13 mouse cellular contexts compared by ENCODE assay signal in the genomic region with DNA sequence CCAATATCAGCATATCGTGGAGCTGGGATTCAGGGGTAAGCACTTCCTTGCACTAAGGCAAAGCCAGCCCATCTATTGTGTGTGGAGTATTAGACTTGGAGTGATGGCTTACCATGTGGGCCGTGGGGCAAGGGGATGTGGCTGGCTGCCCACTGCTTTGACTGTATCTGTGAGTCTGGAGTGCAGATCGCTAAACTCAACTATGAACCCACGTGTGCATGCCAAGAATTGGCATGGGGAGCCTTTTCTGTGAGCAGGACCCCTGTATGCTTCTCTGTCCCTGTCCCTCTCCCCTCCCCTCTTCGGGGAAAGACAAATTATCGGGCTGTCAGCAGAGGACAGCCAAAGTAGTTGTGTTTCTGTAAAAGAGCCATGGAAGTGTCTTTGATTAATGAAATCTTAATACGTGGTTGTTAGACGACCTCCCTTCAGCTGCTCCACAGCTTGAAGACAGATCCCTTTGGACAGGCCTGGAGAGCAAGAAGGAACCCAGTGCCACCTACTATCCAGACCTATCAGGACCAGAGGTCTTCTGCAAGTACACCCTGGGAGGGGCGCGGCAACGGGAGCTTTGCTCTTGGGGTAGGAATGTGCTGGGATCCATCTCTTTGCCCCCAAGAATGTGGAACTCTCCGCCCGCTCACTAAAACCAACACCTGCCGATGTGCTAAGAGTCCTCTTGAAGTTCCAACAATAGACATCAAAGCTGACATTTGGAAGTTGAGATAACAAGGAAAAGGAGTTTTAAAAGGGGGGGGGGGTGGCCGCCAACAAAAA. TPM values are rescaled to one million over a fixed set of nuclear protein-coding genes. Genes with fewer than 3 reads are reported as not detected.
DNase-seq lines count a peak whose midpoint lies in the region; ATAC-seq and TF ChIP-seq lines count a peak whose summit lies in the region.
"Had no signal": no experiment of that assay in that cellular context is flagged by ENCODE, and none has a peak within 500 bp of the region (broad histone marks: within the 10 kb centered on the region; RNA-seq: fewer than 3 reads in every experiment).

No protein-coding gene starts in this region.

- peaks cover 10% of the 10 kb centered on the region; the same call in 1 of the 2 replicates for H3K27me3 ChIP-seq in heart, embryonic 12.5 days (replicated peaks)
- H3K27me3 ChIP-seq in lung, embryonic 14.5 days (ENCODE audit: insufficient read depth, low read length) = peaks cover 5% of the 10 kb centered on the region

- H3K4me1 ChIP-seq in heart, embryonic 12.5 days (replicated peaks) = peaks cover 21% of the 10 kb centered on the region
- H3K4me1 ChIP-seq in lung, embryonic 14.5 days (ENCODE audit: insufficient read depth) = no peaks in the 10 kb centered on the region; the same call in 1 of the 2 replicates
- H3K4me1 ChIP-seq in ES-E14 (ENCODE audit: control insufficient read depth in 2 of 2, insufficient read depth in 2 of 2, low read length in 2 of 2, poor library complexity in 1 of 2) = no peaks in the 10 kb centered on the region

- TF ChIP-seq CTCF in lung, embryonic 14.5 days (IDR thresholded peaks at IDR 0.05; ENCODE audit: low read depth) = no peak
- no peak for TF ChIP-seq CTCF in brain, embryonic 14.5 days (IDR thresholded peaks at IDR 0.05; ENCODE audit: borderline replicate concordance, extremely low read depth, insufficient read depth, insufficient read length)

- H3K27ac ChIP-seq in heart, embryonic 12.5 days (ENCODE audit: poor library complexity, severe bottlenecking) = no peak overlapping the region
- H3K27ac ChIP-seq in lung, embryonic 14.5 days (ENCODE audit: low read depth) = no peak overlapping the region
- H3K27ac ChIP-seq in ES-E14 (ENCODE audit: insufficient read depth, low read depth, low read length, poor library complexity, severe bottlenecking) = no peak overlapping the region; the same call in 1 of the 2 replicates

- DNase-seq in heart, adult 9 months (ENCODE audit: low spot score in 2 of 2) = no peak
- DNase-seq in lung, embryonic 14.5 days = peak; percentile 51
- no peak for DNase-seq in lung, postnatal 36 days
- peak; percentile 9 for DNase-seq in ES-E14 (ENCODE audit: low read depth, low spot score)
- peak; percentile 64 for DNase-seq in brain, embryonic 14.5 days (ENCODE audit: low read depth)
- no peak for DNase-seq in adrenal gland, adult 18-20 months (ENCODE audit: low spot score in 2 of 2)
- DNase-seq: cerebellum, postnatal 36 days; gastrocnemius, postnatal 10 days; right cerebral cortex, postnatal 4 days; thymus, postnatal 25 days had no signal

- no peak for ATAC-seq in heart, embryonic 12.5 days (ENCODE audit: insufficient number of reproducible peaks, low FRiP score)
- ATAC-seq in lung, embryonic 14.5 days (ENCODE audit: insufficient read depth) = peak; percentile 66; the same call in 1 of the 2 replicates
- ATAC-seq: CD4-positive, CD25-positive, alpha-beta regulatory T cell, adult 4 months; intestine, embryonic 16.5 days had no signal

- H3K4me3 ChIP-seq in heart, embryonic 12.5 days = no peak overlapping the region
- H3K4me3 ChIP-seq in lung, embryonic 14.5 days (ENCODE audit: low read depth, low read length) = no peak overlapping the region
- H3K4me3 ChIP-seq in ES-E14 (ENCODE audit: insufficient read depth in 1 of 2, low read depth in 1 of 2, low read length in 2 of 2, poor library complexity in 1 of 2, severe bottlenecking in 1 of 2) = no peak overlapping the region

- 0 out of 2 replicates have a peak overlapping the region, but pooled peaks have one; percentile 2 for H3K4me2 ChIP-seq in heart, embryonic 12.5 days
- no peak overlapping the region for H3K4me2 ChIP-seq in lung, embryonic 14.5 days

- no peaks in the 10 kb centered on the region for H3K9me3 ChIP-seq in heart, embryonic 12.5 days (replicated peaks)
- H3K9me3 ChIP-seq in lung, embryonic 14.5 days (ENCODE audit: low read depth, low read length) = no peaks in the 10 kb centered on the region
- no peaks in the 10 kb centered on the region for H3K9me3 ChIP-seq in ES-E14 (ENCODE audit: control insufficient read depth, insufficient read depth, low read depth, low read length)

- in situ Hi-C loops in ES-E14 (cut with MboI; ENCODE audit: low sequenced_read_pairs in 2 of 2, unreplicated experiment in 2 of 2) = no loop called here

- WGBS in heart, embryonic 12.5 days = 39% methylated on average over 15 of the region's 15 CpGs
- 16% methylated on average over 15 of the region's 15 CpGs for WGBS in lung, embryonic 14.5 days

- no peak for TF ChIP-seq POLR2A in brain, embryonic 14.5 days (IDR thresholded peaks at IDR 0.05; ENCODE audit: borderline replicate concordance, extremely low read depth, insufficient read depth, insufficient read length, poor library complexity, severe bottlenecking)

- H3K36me3 ChIP-seq in heart, embryonic 12.5 days = no peaks in the 10 kb centered on the region
- H3K36me3 ChIP-seq in lung, embryonic 14.5 days (ENCODE audit: insufficient read depth) = no peaks in the 10 kb centered on the region
- no peaks in the 10 kb centered on the region for H3K36me3 ChIP-seq in ES-E14 (ENCODE audit: control insufficient read depth, insufficient read depth, low read length, poor library complexity, severe bottlenecking)

- H3K9ac ChIP-seq in heart, embryonic 12.5 days = no peak overlapping the region
- H3K9ac ChIP-seq in lung, embryonic 14.5 days = no peak overlapping the region
- H3K9ac ChIP-seq in ES-E14 (ENCODE audit: insufficient read depth, low read depth, low read length, poor library complexity, severe bottlenecking) = no peak overlapping the region

TF ChIP-seq in ES-E14, 5 proteins besides CTCF, POLR2A, EP300 and RAD21:
- TF ChIP-seq ZC3H11A (IDR thresholded peaks at IDR 0.05; ENCODE audit: borderline replicate concordance, low read depth, low read length) = no peak
- no peak for TF ChIP-seq MAFK (IDR thresholded peaks at IDR 0.05; ENCODE audit: insufficient read depth, low read depth, low read length)
- no peak for TF ChIP-seq ZNF384 (IDR thresholded peaks at IDR 0.05; ENCODE audit: low read depth, low read length)
TF ChIP-seq in ES-E14: peak in this region for 0.

RNA-seq across cellular contexts. Expression of a gene that starts 53.5 kb away (rescaled TPM):
- polyA plus RNA-seq in heart, embryonic 12.5 days (2016; fragmentation: Nextera tagmentation; extraction: Ambion mirVana) = 0.85 and 1.00 TPM in 2 replicates
- polyA plus RNA-seq in lung, embryonic 14.5 days (2014; fragmentation: Nextera tagmentation; extraction: Ambion mirVana) = 0.71 and 1.2 TPM in 2 replicates
- 0.26 and 0.36 TPM in 2 replicates for total RNA-seq in ES-E14 (2012; rRNA removed)
- 2.3 and 4.1 TPM in 2 replicates for polyA plus RNA-seq in brain, embryonic 14.5 days (2012; rRNA removed)
- 10 to 100 TPM; 77.6 to 92.0 TPM for total RNA-seq in adrenal gland, adult 18-20 months (2021)
- polyA plus RNA-seq: CD4-positive, CD25-positive, alpha-beta regulatory T cell, adult 4 months had no signal

Comparison
In these comparisons a context has a peak if more than half of its experiments do, and no peak if none do; other contexts are left out.
1. DNase-seq: peak in lung, embryonic 14.5 days (single experiment), ES-E14 (single experiment) and brain, embryonic 14.5 days (single experiment); none in heart, adult 9 months (0 of 2), lung, postnatal 36 days (single experiment) and adrenal gland, adult 18-20 months (0 of 2).